Mouse (Mus musculus) heart, embryonic 15.5 days (tissue): ENCODE results near the gene Slc31a1. TPM values are rescaled to one million over a fixed set of nuclear protein-coding genes. Genes with fewer than 3 reads are reported as not detected.

ENCODE experiments used
- ATAC-seq: fragments of 200-750 bp; cut with Nextera tagmentation; replicated peaks from 2 replicates; pipeline ENCODE4 v1.8.0; 2017; ENCODE audit warnings: low read depth, moderate TSS enrichment; ENCODE audit not compliant: insufficient number of reproducible peaks, insufficient read depth, low FRiP score
- H3K27ac ChIP-seq: fragments of 300-500 bp; sonication (generic); 2 replicates; pipeline ENCODE4 v1.5.1; 2015; ENCODE audit warnings: mild to moderate bottlenecking, inconsistent platforms
- H3K27me3 ChIP-seq: fragments of 300-500 bp; sonication (generic); 2 replicates; pipeline ENCODE4 v1.6.1; 2015; ENCODE audit warnings: inconsistent platforms
- H3K36me3 ChIP-seq: fragments of 300-500 bp; sonication (generic); 2 replicates; pipeline ENCODE4 v1.6.1; 2015; ENCODE audit warnings: mild to moderate bottlenecking, inconsistent platforms
- H3K4me1 ChIP-seq: fragments of 300-500 bp; sonication (generic); replicated peaks from 2 replicates; pipeline ENCODE4 v1.6.1; 2015; ENCODE audit warnings: inconsistent platforms
- H3K4me2 ChIP-seq: fragments of 300-500 bp; sonication (generic); 2 replicates; pipeline ENCODE4 v1.6.1; 2015; ENCODE audit warnings: inconsistent platforms, mild to moderate bottlenecking, moderate library complexity
- H3K4me3 ChIP-seq: fragments of 300-500 bp; sonication (generic); 2 replicates; pipeline ENCODE4 v1.5.1; 2015; ENCODE audit warnings: mild to moderate bottlenecking, inconsistent platforms
- H3K9ac ChIP-seq: fragments of 300-500 bp; sonication (generic); 2 replicates; pipeline ENCODE4 v1.6.1; 2015; ENCODE audit warnings: mild to moderate bottlenecking, inconsistent platforms
- H3K9me3 ChIP-seq: fragments of 300-500 bp; sonication (generic); replicated peaks from 2 replicates; pipeline ENCODE4 v1.6.1; 2016; ENCODE audit warnings: inconsistent platforms
- WGBS: fragments of 180-500 bp; shearing (Covaris S2); methylation state at CpG from one replicate; pipeline ENCODE4 v1.1.7; 2015; ENCODE audit warnings: mixed read lengths; 5-methylcytosine and 5-hydroxymethylcytosine counted together
- polyA plus RNA-seq: library from polyadenylated mRNA; unstranded; fragments of >200 nt; fragmentation: Nextera tagmentation; extraction: Ambion mirVana; gene quantifications from 2 replicates; pipeline ENCODE4 v1.2.1, GENCODE M21; 2015

The Slc31a1 gene
- polyA plus RNA-seq, 1 experiment from 2014 or later: 34.9 TPM

- 73% methylated on average over 7 of the region's 7 CpGs for WGBS
- no peak overlapping the region for H3K27ac ChIP-seq
Measured at GRCm38 (mm10) chr4:62433939-62434870, 73.7 kb downstream of the Slc31a1 start.

DNA sequence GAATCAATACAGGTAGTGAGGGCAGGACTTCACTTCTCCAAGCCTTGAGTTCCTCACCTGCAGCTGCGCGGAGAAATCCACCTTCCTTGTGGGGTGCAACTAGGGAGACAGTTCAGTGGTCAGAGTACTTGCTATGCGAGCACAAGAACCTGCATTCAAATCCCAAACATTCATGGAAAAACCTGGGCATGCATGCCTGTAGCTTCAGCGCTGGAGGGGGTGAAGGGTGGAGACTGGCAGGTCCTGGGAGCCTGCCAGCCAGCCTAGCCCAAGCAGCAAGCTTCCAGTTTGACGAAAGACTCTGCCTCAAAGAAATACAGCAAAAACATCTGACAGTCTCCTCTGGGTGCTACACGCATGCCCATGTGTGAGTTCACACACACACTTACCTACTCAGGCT is 74.6 kb downstream of the Slc31a1 start, which contains the start of gene Rnf183:
Gene Rnf183, minus strand, starts transcription at position 172 of the 400 bp plus-strand sequence.
- ATAC-seq: no peak
- WGBS: 71% methylated on average over 6 of the region's 6 CpGs

More at GRCm38 (mm10) chr4:62433939-62434870, 73.7 kb downstream of the Slc31a1 start:
- no peak overlapping the region for H3K4me3 ChIP-seq
- no peaks in the 10 kb centered on the region for H3K4me1 ChIP-seq
- H3K27me3 ChIP-seq: no peaks in the 10 kb centered on the region; the same call in 1 of the 2 replicates
- no peak overlapping the region for H3K4me2 ChIP-seq
- no peak overlapping the region for H3K9ac ChIP-seq
- no peaks in the 10 kb centered on the region for H3K36me3 ChIP-seq
- H3K9me3 ChIP-seq: no peaks in the 10 kb centered on the region
- ATAC-seq: no peak

GRCm38 (mm10) chr4:62437256-62437778 is 76.8 kb downstream of the Slc31a1 start:
- Histone ChIP-seq H3K27me3 (no peaks in the 10 kb centered on the region), H3K4me2 (no peak overlapping the region), H3K36me3 (no peaks in the 10 kb centered on the region), H3K9me3 (no peaks in the 10 kb centered on the region), H3K9ac (no peak overlapping the region), H3K27ac (no peak overlapping the region), H3K4me1 (no peaks in the 10 kb centered on the region), H3K4me3 (no peak overlapping the region)
- ATAC-seq: no peak
- 83% methylated on average over 3 of the region's 3 CpGs for WGBS

More for the DNA sequence above, 74.6 kb downstream of the Slc31a1 start, which contains the start of gene Rnf183:
- Histone ChIP-seq H3K36me3 (no peaks in the 10 kb centered on the region), H3K9ac (no peak within 1 kb of the TSS), H3K4me2 (no peak within 1 kb of the TSS), H3K4me1 (no peaks in the 10 kb centered on the region), H3K27me3 (no peaks in the 10 kb centered on the region), H3K9me3 (no peaks in the 10 kb centered on the region), H3K4me3 (no peak within 1 kb of the TSS), H3K27ac (no peak within 1 kb of the TSS)

GRCm38 (mm10) chr4:62437871-62438270 is 77.3 kb downstream of the Slc31a1 start:
- Histone ChIP-seq H3K27me3 (no peaks in the 10 kb centered on the region), H3K9ac (no peak overlapping the region), H3K36me3 (no peaks in the 10 kb centered on the region), H3K27ac (no peak overlapping the region), H3K4me2 (no peak overlapping the region), H3K4me3 (no peak overlapping the region), H3K9me3 (no peaks in the 10 kb centered on the region), H3K4me1 (no peaks in the 10 kb centered on the region)
- WGBS: 70% methylated on average over 7 of the region's 7 CpGs
- no peak for ATAC-seq

DNA sequence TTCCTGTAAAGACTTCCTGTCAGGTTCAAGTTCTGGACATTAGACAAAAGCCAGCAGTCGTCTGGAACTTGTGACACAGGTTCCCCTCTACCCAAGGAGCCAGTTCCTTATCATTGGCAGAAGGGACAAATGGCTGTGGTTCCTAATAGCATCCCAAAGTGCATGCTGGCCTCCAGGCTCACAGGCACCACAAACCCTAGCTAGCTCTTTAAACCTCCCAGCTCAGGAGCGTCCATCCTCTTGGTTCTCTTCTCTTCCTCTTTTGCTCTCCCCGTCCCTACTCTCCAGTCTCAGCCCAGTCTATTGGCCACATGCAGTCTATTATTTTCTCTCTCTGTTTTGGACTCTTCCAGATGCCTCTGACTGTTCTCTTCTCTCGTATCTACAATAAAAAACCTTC is 79.3 kb downstream of the Slc31a1 start:
- no peaks in the 10 kb centered on the region for H3K4me1 ChIP-seq
- H3K9me3 ChIP-seq: no peaks in the 10 kb centered on the region
- no peaks in the 10 kb centered on the region for H3K27me3 ChIP-seq
- WGBS: 53% methylated on average over 4 of the region's 4 CpGs
- H3K36me3 ChIP-seq: no peaks in the 10 kb centered on the region
- ATAC-seq: no peak
- H3K27ac ChIP-seq: no peak overlapping the region
- H3K9ac ChIP-seq: no peak overlapping the region
- no peak overlapping the region for H3K4me3 ChIP-seq
- no peak overlapping the region for H3K4me2 ChIP-seq

- ATAC-seq: no peak
- Histone ChIP-seq H3K4me1 (no peaks in the 10 kb centered on the region), H3K27me3 (no peaks in the 10 kb centered on the region), H3K9ac (no peak overlapping the region), H3K27ac (no peak overlapping the region), H3K4me2 (no peak overlapping the region), H3K36me3 (no peaks in the 10 kb centered on the region), H3K4me3 (no peak overlapping the region), H3K9me3 (no peaks in the 10 kb centered on the region)
- WGBS: 77% methylated on average over 4 of the region's 4 CpGs
Measured at GRCm38 (mm10) chr4:62440544-62440943, 80.0 kb downstream of the Slc31a1 start.

DNA sequence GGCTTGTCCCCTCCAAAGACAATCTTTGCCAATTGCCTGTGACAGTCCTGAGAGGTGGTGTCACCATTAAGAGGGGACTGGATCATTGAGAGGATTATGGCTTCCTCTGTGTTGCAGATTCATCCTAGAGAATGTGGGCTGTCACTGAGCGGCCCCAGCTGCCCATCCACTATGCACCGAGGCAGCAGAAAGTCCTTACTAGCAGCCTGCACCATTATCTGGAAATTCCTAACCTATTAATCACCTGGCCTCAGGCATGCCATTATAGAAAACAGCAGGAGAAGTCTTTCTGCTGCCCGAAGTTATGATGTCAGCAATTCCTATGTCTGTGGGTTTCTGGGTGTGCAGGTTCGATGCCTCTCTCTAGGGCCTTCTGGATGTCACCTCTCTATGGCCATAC is 80.5 kb downstream of the Slc31a1 start:
- ATAC-seq: no peak
- 45% methylated on average over 4 of the region's 4 CpGs for WGBS
- no peaks in the 10 kb centered on the region for H3K27me3 ChIP-seq

More for the DNA sequence above, 80.5 kb downstream of the Slc31a1 start:
- H3K4me3 ChIP-seq: no peak overlapping the region
- no peaks in the 10 kb centered on the region for H3K4me1 ChIP-seq
- no peak overlapping the region for H3K27ac ChIP-seq
- no peak overlapping the region for H3K4me2 ChIP-seq
- no peaks in the 10 kb centered on the region for H3K9me3 ChIP-seq
- H3K9ac ChIP-seq: no peak overlapping the region
- H3K36me3 ChIP-seq: no peaks in the 10 kb centered on the region

Other genes starting within 250 kb of the Slc31a1 start
- gene Mup21, start 209.9 kb upstream of the Slc31a1 start, polyA plus RNA-seq: not detected in 2 replicates
- 5.3 and 6.0 TPM in 2 replicates for gene Zfp37, start 129.7 kb upstream of the Slc31a1 start, polyA plus RNA-seq
- gene Slc31a2, start 98.2 kb upstream of the Slc31a1 start, polyA plus RNA-seq: 22.2 and 27.3 TPM in 2 replicates
- 15.2 and 19.6 TPM in 2 replicates for gene Fkbp15, start 179 bp upstream of the Slc31a1 start, polyA plus RNA-seq
- gene Cdc26, start 47.9 kb downstream of the Slc31a1 start, polyA plus RNA-seq: 79.3 and 82.0 TPM in 2 replicates
- 11.5 and 13.4 TPM in 2 replicates for gene Prpf4, start 48.1 kb downstream of the Slc31a1 start, polyA plus RNA-seq
- not detected in 2 replicates for gene Rnf183, start 74.5 kb downstream of the Slc31a1 start, polyA plus RNA-seq
- 2.5 and 3.2 TPM in 2 replicates for gene Wdr31, start 110.2 kb downstream of the Slc31a1 start, polyA plus RNA-seq
- gene Bspry, start 119.3 kb downstream of the Slc31a1 start, polyA plus RNA-seq: 1.4 and 4.4 TPM in 2 replicates
- gene Hdhd3, start 142.7 kb downstream of the Slc31a1 start, polyA plus RNA-seq: 7.6 and 10.8 TPM in 2 replicates
- gene Alad, start 159.2 kb downstream of the Slc31a1 start, polyA plus RNA-seq: 56.0 and 65.4 TPM in 2 replicates
- 43.1 and 53.9 TPM in 2 replicates for gene Pole3, start 164.3 kb downstream of the Slc31a1 start, polyA plus RNA-seq
- 0.20 and 0.37 TPM in 2 replicates for gene 4933430I17Rik, start 164.6 kb downstream of the Slc31a1 start, polyA plus RNA-seq
- gene Rgs3, start 199.1 kb downstream of the Slc31a1 start, polyA plus RNA-seq: 56.9 and 72.2 TPM in 2 replicates